Mouse (Mus musculus) embryonic fibroblast, embryonic 13.5 days (primary cell): ENCODE data around the gene Tkfc.

Experiments
- CTCF ChIP-seq: IDR thresholded peaks from 2 replicates; pipeline ENCODE4 v1.5.1; 2011; ENCODE audit warnings: mild to moderate bottlenecking, control low read depth, low read length, moderate library complexity, borderline replicate concordance; ENCODE audit not compliant: insufficient read depth
- POLR2A ChIP-seq: IDR thresholded peaks from 2 replicates; pipeline ENCODE4 v1.6.1; 2011; ENCODE audit warnings: low read depth, mild to moderate bottlenecking, control low read depth, low read length, moderate library complexity

DNA sequence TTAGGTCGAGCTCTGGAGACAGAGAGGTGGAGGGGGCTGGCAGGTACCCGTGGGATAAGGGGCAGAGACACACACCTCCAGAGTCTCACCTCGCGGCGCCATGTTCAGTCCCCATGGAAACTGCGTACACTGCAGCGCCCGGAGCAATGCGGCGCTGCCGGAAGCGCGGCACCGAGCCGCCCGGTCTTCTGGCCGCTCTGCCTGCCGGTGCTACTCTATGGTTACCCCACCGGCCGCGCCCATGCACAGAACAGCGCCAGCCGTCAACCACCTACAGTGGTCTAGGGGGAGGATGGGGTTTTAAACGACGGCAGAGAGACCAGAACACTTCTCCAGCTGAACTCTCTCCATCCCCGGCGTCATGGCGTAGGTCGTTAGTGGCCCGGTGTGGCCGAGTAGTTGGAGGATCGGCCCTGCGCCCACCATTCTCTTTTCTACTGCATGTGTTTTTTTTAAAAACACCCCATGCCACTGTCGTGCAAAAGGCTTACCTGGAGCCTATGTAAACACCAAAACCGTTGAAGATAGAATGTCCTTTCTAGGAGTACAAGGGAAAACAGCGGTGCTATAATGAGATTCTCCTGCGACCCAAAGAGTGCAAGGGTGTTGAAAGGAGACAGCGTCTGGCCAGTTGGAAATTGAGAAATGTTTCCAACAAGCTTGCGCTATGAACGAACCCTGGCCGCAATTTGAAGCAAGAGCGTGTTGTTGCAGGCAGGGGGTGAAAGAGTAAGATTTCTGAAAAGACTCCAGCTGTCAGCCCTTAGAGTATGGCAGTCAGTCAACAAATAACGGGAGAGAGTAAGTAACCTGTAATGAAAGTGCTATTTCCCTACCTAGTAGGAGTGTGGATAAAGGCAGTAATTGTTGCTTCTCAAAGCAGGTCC lies 49.6 kb downstream of the Tkfc start, which contains the start of gene Tmem216:
- TF ChIP-seq POLR2A, result peak; percentile 69
- TF ChIP-seq CTCF, result no peak
